Mouse (Mus musculus) hindbrain, embryonic 16.5 days (tissue): ENCODE measurements at regions not wholly inside any gene's neighbourhood (a gene's known extent, or its start where the extent isn't known, plus 50 kb on each side); places are given as distances from the start of the nearest gene placed in this dataset.

Source experiments
- ATAC-seq: fragments of 200-750 bp; cut with Nextera tagmentation; 2 replicates; pipeline ENCODE4 v1.8.0; 2017; ENCODE audit warnings: moderate TSS enrichment, moderate library complexity
- H3K27ac ChIP-seq: fragments of 300-500 bp; sonication (generic); 2 replicates; pipeline ENCODE4 v1.5.1; 2014; ENCODE audit warnings: low read depth, mild to moderate bottlenecking, control low read depth, low read length, moderate library complexity
- H3K27me3 ChIP-seq: fragments of 300-500 bp; sonication (generic); replicated peaks from 2 replicates; pipeline ENCODE4 v1.6.1; 2014; ENCODE audit warnings: low read length; ENCODE audit not compliant: control insufficient read depth, insufficient read depth
- H3K36me3 ChIP-seq: fragments of 300-500 bp; sonication (generic); 2 replicates; pipeline ENCODE4 v1.6.1; 2014; ENCODE audit warnings: mild to moderate bottlenecking, low read length, moderate library complexity, mixed read lengths; ENCODE audit not compliant: control insufficient read depth, insufficient read depth
- H3K4me1 ChIP-seq: fragments of 300-500 bp; sonication (generic); 2 replicates; pipeline ENCODE4 v1.6.1; 2014; ENCODE audit warnings: low read depth, low read length; ENCODE audit not compliant: control insufficient read depth, insufficient read depth
- H3K4me2 ChIP-seq: fragments of 300-500 bp; sonication (generic); 2 replicates; pipeline ENCODE4 v1.6.1; 2014; ENCODE audit warnings: mild to moderate bottlenecking, low read length, control low read depth, moderate library complexity
- H3K4me3 ChIP-seq: fragments of 300-500 bp; sonication (generic); 2 replicates; pipeline ENCODE4 v1.5.1; 2014; ENCODE audit warnings: mild to moderate bottlenecking, low read length, control low read depth, moderate library complexity
- H3K9ac ChIP-seq: fragments of 300-500 bp; sonication (generic); 2 replicates; pipeline ENCODE4 v1.6.1; 2014; ENCODE audit warnings: low read depth, mild to moderate bottlenecking, control low read depth, low read length, moderate library complexity
- H3K9me3 ChIP-seq: fragments of 300-500 bp; sonication (generic); 2 replicates; pipeline ENCODE4 v1.6.1; 2014; ENCODE audit warnings: mild to moderate bottlenecking, low read length, moderate library complexity; ENCODE audit not compliant: control insufficient read depth
- WGBS: fragments of 180-500 bp; shearing (Covaris S2); extraction: QIAGEN DNeasy Blood & Tissue Kit; methylation state at CpG from one replicate; pipeline ENCODE4 v1.1.7; 2014; 5-methylcytosine and 5-hydroxymethylcytosine counted together

DNA sequence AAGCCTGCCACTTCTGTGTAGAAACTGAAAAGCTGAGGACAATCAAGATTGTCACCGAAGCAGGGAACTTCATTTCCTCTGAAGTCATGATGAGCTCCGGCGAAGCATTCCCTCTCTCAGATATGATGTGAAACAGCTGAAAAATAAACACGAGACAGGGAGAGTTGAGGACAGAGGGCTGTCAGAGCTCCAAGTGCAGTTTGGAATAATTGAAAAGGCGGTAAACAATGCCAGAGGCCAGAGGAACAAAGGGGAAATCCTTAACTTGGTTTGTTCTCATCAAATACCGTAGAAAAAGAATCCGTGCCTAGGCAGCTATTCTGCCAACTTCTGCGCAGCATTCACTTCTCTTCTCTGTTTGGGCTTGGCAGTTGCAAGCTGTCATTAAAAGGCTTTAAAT is 102.4 kb upstream of the Rmdn2 start:
- no peak for ATAC-seq
- no peak overlapping the region for H3K4me3 ChIP-seq
- no peak overlapping the region for H3K4me2 ChIP-seq
- H3K9me3 ChIP-seq, result no peaks in the 10 kb centered on the region
- no peak overlapping the region for H3K27ac ChIP-seq
- H3K36me3 ChIP-seq, result no peaks in the 10 kb centered on the region
- no peaks in the 10 kb centered on the region for H3K4me1 ChIP-seq
- H3K27me3 ChIP-seq, result no peaks in the 10 kb centered on the region
- no peak overlapping the region for H3K9ac ChIP-seq
- 73% methylated on average over 8 of the region's 8 CpGs for WGBS

DNA sequence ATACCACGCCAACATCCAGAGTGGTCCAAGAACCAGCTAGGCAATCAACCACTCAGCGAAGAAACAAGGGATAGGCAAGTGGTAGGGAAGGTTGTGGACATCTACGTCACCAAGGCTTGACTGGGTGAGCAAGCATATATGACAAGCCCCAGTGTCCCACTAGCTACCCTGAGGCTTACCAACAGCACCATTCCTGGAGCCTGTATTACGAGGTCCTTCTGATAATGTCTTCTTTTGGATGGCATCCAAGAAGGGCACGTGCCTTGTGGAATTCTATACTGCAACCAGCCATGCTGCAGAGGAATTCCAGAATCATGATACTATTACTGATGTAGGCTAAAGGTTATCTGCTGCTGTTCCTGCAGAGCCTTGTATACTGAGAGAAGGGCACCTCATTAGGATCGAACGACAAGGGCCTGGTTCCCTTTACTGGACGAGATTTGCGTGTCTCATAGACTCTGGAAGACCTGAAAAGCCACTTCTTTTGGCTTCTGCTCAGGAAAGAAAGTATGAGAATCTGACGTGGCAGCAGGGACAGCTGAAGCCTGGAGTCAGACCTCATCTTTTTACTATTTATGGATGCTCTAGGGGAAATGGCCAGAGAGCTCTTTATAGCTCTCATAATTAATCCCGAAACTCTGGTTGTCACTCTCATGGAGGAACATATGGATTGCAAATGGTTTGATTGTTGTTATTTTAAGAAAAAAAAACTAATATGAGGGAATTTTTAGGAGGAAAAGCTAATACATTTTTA is 101.5 kb upstream of the Rmdn2 start:
- ATAC-seq, result no peak
- Histone ChIP-seq H3K4me3 (no peak overlapping the region), H3K9me3 (no peaks in the 10 kb centered on the region), H3K4me2 (no peak overlapping the region), H3K27ac (no peak overlapping the region), H3K36me3 (no peaks in the 10 kb centered on the region), H3K4me1 (no peaks in the 10 kb centered on the region), H3K27me3 (no peaks in the 10 kb centered on the region), H3K9ac (no peak overlapping the region)
- 81% methylated on average over 11 of the region's 11 CpGs for WGBS

DNA sequence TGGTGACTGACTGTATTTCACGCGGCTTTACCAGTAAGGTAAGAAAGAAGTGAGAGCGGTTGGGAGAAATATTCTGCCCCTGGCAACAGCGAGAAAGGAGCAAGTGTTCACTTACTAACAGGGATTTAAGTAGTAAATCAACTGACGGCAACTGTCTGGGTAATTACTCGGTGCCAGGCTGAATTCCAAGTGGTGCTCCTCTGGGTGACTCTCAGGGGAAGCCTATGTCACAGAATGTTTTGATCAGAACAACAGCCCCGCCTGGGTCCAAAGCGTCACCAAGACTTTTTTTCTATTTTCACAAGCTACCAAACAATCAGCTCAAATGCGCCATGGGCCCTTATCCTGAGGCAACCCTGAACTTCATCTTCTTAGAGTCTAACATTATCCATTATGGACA is 100.4 kb upstream of the Rmdn2 start:
- Histone ChIP-seq H3K9me3 (no peaks in the 10 kb centered on the region), H3K27me3 (no peaks in the 10 kb centered on the region), H3K9ac (no peak overlapping the region), H3K4me1 (no peaks in the 10 kb centered on the region), H3K4me2 (no peak overlapping the region), H3K4me3 (no peak overlapping the region), H3K27ac (no peak overlapping the region), H3K36me3 (no peaks in the 10 kb centered on the region)
- 69% methylated on average over 9 of the region's 9 CpGs for WGBS
- no peak for ATAC-seq

DNA sequence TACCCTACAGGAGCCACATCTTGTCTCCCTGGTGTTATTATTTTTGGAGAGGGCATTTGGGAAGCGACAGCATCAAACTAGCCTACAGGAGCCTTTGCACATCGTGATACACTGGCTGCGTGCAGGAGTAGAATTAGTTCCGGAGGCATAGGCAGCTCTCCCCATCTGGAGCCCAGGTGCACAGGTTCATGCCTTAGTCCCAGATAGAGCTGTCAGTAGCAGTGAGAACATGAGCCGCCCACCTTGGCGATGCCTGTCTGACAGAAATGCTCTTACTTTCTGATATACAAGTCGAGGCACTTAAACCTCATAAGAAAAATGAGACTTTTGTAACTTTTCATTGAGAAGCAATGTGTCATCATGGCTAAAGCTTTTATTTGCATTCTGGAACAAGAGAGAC is 97.6 kb upstream of the Rmdn2 start:
- no peaks in the 10 kb centered on the region for H3K27me3 ChIP-seq
- 87% methylated on average over 7 of the region's 7 CpGs for WGBS
- H3K9ac ChIP-seq, result no peak overlapping the region
- H3K36me3 ChIP-seq, result no peaks in the 10 kb centered on the region
- no peaks in the 10 kb centered on the region for H3K4me1 ChIP-seq
- H3K4me3 ChIP-seq, result no peak overlapping the region
- no peak overlapping the region for H3K4me2 ChIP-seq
- no peak for ATAC-seq
- no peaks in the 10 kb centered on the region for H3K9me3 ChIP-seq
- no peak overlapping the region for H3K27ac ChIP-seq

DNA sequence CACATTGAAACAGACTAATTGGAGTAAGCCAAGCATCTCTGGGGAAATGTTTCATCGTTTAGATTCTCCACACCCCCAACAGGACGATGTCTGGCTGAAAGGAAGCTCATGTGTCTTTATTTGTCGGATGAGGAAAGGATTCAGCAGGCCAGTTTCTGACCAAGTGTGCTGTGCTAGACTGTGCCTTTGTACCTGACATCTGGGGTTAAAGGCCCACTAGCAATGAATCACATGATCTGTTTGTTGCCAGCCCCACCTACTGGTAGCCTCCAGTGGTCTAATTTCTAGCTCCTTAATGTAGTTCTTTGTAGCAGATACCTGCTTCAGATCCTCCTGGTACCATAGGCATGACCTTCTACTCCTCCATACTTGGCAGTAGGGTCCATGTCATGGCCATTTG is 93.5 kb upstream of the Rmdn2 start:
- no peak overlapping the region for H3K4me3 ChIP-seq
- ATAC-seq, result no peak
- 47% methylated on average over 3 of the region's 3 CpGs for WGBS
- no peaks in the 10 kb centered on the region for H3K27me3 ChIP-seq
- no peak overlapping the region for H3K27ac ChIP-seq
- H3K9me3 ChIP-seq, result no peaks in the 10 kb centered on the region
- no peaks in the 10 kb centered on the region for H3K36me3 ChIP-seq
- no peak overlapping the region for H3K9ac ChIP-seq
- no peak overlapping the region for H3K4me2 ChIP-seq
- no peaks in the 10 kb centered on the region for H3K4me1 ChIP-seq

DNA sequence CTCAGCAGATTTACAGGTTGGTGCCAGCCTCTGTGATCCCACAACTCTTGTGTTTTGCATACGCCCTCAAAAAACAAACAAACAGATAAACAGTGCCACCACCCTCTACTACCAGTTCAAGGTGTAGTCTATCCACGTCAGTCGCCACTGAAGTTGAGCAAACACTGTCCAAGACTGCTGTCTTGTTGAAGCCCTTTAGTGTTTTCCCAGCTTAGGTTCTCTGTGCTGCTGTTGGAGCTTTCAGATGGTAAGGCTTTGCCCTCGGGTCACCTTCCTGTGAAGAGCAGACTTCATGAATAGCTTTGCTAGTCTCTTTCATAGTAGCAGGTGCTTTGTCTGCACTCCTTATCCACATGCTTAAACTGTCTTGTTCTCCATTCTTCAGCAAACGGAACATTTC is 93.0 kb upstream of the Rmdn2 start:
- Histone ChIP-seq H3K4me3 (no peak overlapping the region), H3K4me1 (no peaks in the 10 kb centered on the region), H3K36me3 (no peaks in the 10 kb centered on the region), H3K9me3 (no peaks in the 10 kb centered on the region), H3K4me2 (no peak overlapping the region), H3K9ac (no peak overlapping the region), H3K27me3 (no peaks in the 10 kb centered on the region), H3K27ac (no peak overlapping the region)
- 83% methylated on average over 5 of the region's 5 CpGs for WGBS
- ATAC-seq, result no peak

DNA sequence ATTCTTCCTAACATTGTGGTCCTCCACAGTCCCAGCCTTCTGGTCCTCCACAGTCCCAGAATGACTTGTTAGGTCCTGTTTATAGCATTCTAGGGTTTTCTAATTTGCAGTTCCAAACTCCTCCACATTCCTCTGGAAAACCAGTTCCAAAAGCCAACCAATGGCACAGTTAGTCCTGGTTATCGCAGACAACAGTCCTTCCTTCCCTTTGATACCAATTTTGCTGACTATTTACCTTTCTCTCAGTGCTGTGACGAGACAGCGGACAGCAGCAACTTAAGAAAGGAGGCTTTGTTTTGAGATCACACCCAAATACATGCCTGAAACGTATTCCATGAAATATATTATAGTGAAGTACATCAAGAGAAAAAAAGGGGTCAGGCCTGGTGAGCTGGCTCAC is 92.3 kb upstream of the Rmdn2 start:
- no peak overlapping the region for H3K4me2 ChIP-seq
- H3K9me3 ChIP-seq, result no peaks in the 10 kb centered on the region
- no peaks in the 10 kb centered on the region for H3K36me3 ChIP-seq
- H3K9ac ChIP-seq, result no peak overlapping the region
- no peaks in the 10 kb centered on the region for H3K27me3 ChIP-seq
- ATAC-seq, result no peak
- no peak overlapping the region for H3K4me3 ChIP-seq
- WGBS, result 80% methylated on average over 4 of the region's 4 CpGs
- H3K27ac ChIP-seq, result no peak overlapping the region
- no peaks in the 10 kb centered on the region for H3K4me1 ChIP-seq

DNA sequence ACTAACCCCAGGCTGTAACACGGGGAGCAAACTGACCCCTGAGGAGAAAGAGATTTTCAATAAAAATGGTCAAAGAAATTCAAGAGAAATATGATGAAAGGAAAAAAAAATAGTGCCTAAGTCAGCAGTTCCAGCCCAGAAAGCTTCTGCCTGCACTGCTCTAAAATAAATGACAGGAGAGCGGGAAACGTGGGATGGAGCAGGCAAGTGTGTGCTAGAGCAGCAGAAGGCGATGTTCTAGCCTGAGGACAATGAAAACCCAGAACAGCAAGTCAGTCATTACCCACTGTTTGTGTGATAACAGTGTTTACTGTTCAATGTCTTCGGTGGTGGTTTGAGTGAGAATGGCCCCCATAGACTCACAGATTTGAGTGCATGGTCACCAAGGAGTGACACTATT is 91.4 kb upstream of the Rmdn2 start:
- Histone ChIP-seq H3K9me3 (no peaks in the 10 kb centered on the region), H3K36me3 (no peaks in the 10 kb centered on the region), H3K27me3 (no peaks in the 10 kb centered on the region), H3K27ac (no peak overlapping the region), H3K4me1 (no peaks in the 10 kb centered on the region), H3K4me3 (no peak overlapping the region), H3K9ac (no peak overlapping the region), H3K4me2 (no peak overlapping the region)
- WGBS, result 84% methylated on average over 5 of the region's 5 CpGs
- no peak for ATAC-seq

DNA sequence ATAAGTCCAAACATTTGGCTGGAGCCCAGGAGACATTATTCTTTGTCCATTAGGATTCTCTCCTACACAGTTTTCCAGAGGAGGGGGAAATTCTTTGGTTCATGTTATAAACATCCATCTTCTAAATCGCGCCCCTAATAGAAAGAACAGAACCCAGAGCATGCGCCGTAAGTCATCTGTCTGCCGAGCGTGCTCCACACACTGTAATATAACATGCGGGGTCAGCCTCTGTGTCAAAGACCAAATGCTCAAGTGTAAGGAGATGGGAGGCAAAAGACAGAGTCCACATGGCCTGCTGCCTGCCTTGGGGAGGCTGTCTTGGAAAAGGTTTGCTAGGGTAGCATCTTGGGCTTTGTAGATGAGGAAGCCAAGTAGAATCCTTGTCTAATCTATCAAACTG is 90.0 kb upstream of the Rmdn2 start:
- H3K36me3 ChIP-seq, result no peaks in the 10 kb centered on the region
- no peaks in the 10 kb centered on the region for H3K4me1 ChIP-seq
- 89% methylated on average over 7 of the region's 7 CpGs for WGBS
- no peaks in the 10 kb centered on the region for H3K27me3 ChIP-seq
- no peak overlapping the region for H3K4me2 ChIP-seq
- ATAC-seq, result no peak
- no peak overlapping the region for H3K4me3 ChIP-seq
- H3K9ac ChIP-seq, result no peak overlapping the region
- H3K9me3 ChIP-seq, result no peaks in the 10 kb centered on the region
- H3K27ac ChIP-seq, result no peak overlapping the region

DNA sequence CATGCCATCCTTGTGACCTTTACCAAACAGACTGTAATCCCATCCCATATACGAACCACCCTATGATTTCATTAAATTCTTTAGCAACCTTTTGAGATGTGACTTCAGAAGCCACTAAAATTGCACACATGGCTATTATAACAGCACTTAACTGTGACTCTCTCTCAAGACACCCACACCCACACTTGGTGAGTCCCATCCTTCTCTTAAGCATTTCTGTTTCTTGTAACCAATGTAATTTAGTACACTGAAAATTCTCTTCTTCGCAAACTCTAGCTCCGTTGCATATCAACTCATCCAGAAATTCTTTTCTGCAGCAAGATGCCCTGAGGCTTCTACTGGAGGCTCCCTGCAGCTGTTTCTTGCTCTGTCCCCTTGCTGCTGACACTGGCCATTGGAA is 88.4 kb upstream of the Rmdn2 start:
- no peaks in the 10 kb centered on the region for H3K4me1 ChIP-seq
- ATAC-seq, result no peak

More for the DNA sequence above, 88.4 kb upstream of the Rmdn2 start:
- no peak overlapping the region for H3K4me2 ChIP-seq
- H3K9me3 ChIP-seq, result no peaks in the 10 kb centered on the region
- H3K9ac ChIP-seq, result no peak overlapping the region
- H3K27ac ChIP-seq, result no peak overlapping the region
- 94% methylated on average over 3 of the region's 3 CpGs for WGBS
- no peaks in the 10 kb centered on the region for H3K36me3 ChIP-seq
- H3K4me3 ChIP-seq, result no peak overlapping the region
- H3K27me3 ChIP-seq, result no peaks in the 10 kb centered on the region
